Mouse (Mus musculus) stomach, embryonic 16.5 days (tissue): ENCODE data around the gene Mtss1l. TPM values are rescaled to one million over a fixed set of nuclear protein-coding genes. Genes with fewer than 3 reads are reported as not detected.

Experiments
- ATAC-seq: fragments of 200-750 bp; cut with Nextera tagmentation; 2 replicates; pipeline ENCODE4 v1.8.0; 2017; ENCODE audit warnings: moderate number of reproducible peaks, moderate TSS enrichment; ENCODE audit not compliant: insufficient read depth, low FRiP score
- H3K27ac ChIP-seq: fragments of 300-500 bp; sonication (generic); 2 replicates; pipeline ENCODE4 v1.5.1; 2014; ENCODE audit warnings: low read length
- H3K27me3 ChIP-seq: fragments of 300-500 bp; sonication (generic); 2 replicates; pipeline ENCODE4 v1.6.1; 2014; ENCODE audit warnings: low read length, control low read depth, mixed read lengths; ENCODE audit not compliant: control insufficient read depth, insufficient read depth
- H3K36me3 ChIP-seq: fragments of 300-500 bp; sonication (generic); 2 replicates; pipeline ENCODE4 v1.6.1; 2014; ENCODE audit warnings: low read length; ENCODE audit not compliant: control insufficient read depth, insufficient read depth
- H3K4me1 ChIP-seq: fragments of 300-500 bp; sonication (generic); 2 replicates; pipeline ENCODE4 v1.6.1; 2014; ENCODE audit warnings: low read length, control low read depth, mixed read lengths; ENCODE audit not compliant: control insufficient read depth, insufficient read depth
- H3K4me2 ChIP-seq: fragments of 300-500 bp; sonication (generic); 2 replicates; pipeline ENCODE4 v1.6.1; 2014; ENCODE audit warnings: low read depth, low read length, mixed read lengths
- H3K4me3 ChIP-seq: fragments of 300-500 bp; sonication (generic); replicated peaks from 2 replicates; pipeline ENCODE4 v1.5.1; 2014; ENCODE audit warnings: mild to moderate bottlenecking, low read length
- H3K9ac ChIP-seq: fragments of 300-500 bp; sonication (generic); 2 replicates; pipeline ENCODE4 v1.6.1; 2014; ENCODE audit warnings: low read length
- H3K9me3 ChIP-seq: fragments of 300-500 bp; sonication (generic); replicated peaks from 2 replicates; pipeline ENCODE4 v1.6.1; 2016; ENCODE audit warnings: low read length, control low read depth; ENCODE audit not compliant: control insufficient read depth
- WGBS: fragments of 180-500 bp; shearing (Covaris S2); extraction: QIAGEN DNeasy Blood & Tissue Kit; methylation state at CpG from one replicate; pipeline ENCODE4 v1.1.7; 2014; 5-methylcytosine and 5-hydroxymethylcytosine counted together
- polyA plus RNA-seq: library from polyadenylated mRNA; unstranded; fragments of >200 nt; fragmentation: Nextera tagmentation; extraction: Ambion mirVana; gene quantifications from 2 replicates; pipeline ENCODE4 v1.2.1, GENCODE M21; 2015

Gene Mtss1l
- polyA plus RNA-seq, 1 experiment from 2014 or later = 8.2 TPM

DNA sequence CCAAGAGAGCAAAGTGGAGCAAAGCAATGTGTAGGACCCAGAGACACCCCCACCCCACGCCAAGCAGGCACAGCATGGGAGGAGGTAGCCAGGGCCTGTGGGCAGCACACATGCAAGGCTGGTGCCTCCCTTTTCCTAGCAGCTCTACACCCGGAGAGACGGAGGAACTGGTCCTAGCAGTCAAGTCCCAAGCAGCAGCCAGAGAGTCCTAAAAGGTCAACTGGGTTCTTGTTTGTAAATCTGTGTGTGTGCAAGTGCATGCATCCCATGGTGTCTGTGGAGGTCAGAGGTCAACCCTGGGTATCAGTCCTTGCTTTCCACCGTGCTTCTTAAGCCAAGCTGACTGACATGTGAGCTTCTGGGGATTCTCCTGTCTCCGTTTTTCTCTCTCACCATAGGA, 27.1 kb upstream of the Mtss1l start:
- Histone ChIP-seq H3K4me3 (no peak overlapping the region), H3K36me3 (no peaks in the 10 kb centered on the region), H3K27ac (no peak overlapping the region), H3K4me1 (no peaks in the 10 kb centered on the region), H3K9ac (no peak overlapping the region), H3K4me2 (no peak overlapping the region), H3K27me3 (no peaks in the 10 kb centered on the region), H3K9me3 (no peaks in the 10 kb centered on the region)
- no peak for ATAC-seq
- 73% methylated on average over 5 of the region's 5 CpGs for WGBS

DNA sequence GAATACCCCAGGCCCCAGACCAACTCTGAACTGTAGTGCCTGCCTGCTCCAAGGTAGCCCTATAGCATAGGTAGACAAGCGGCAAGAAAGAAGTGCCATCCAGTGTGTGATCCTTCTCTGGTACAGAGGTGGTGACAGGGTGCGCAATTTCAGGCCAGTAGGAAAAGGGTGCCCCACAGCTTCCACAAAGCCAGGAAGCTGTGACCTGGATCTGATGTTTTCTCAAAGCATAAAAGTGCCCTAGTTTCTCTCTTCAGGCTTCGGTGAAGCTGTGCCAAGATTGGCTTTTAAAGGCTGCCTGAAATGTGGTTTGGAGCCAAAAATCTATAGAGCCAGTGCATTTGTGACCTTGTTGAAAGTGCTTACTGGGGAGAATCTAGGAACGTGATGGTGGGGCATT, 26.4 kb upstream of the Mtss1l start:
- 75% methylated on average over 4 of the region's 4 CpGs for WGBS
- H3K27me3 ChIP-seq = no peaks in the 10 kb centered on the region
- no peak overlapping the region for H3K4me3 ChIP-seq
- H3K27ac ChIP-seq = 0 out of 2 replicates have a peak overlapping the region, but pooled peaks have one; percentile 23
- no peaks in the 10 kb centered on the region for H3K4me1 ChIP-seq
- H3K4me2 ChIP-seq = no peak overlapping the region
- H3K36me3 ChIP-seq = no peaks in the 10 kb centered on the region
- H3K9me3 ChIP-seq = no peaks in the 10 kb centered on the region
- no peak overlapping the region for H3K9ac ChIP-seq
- no peak for ATAC-seq

DNA sequence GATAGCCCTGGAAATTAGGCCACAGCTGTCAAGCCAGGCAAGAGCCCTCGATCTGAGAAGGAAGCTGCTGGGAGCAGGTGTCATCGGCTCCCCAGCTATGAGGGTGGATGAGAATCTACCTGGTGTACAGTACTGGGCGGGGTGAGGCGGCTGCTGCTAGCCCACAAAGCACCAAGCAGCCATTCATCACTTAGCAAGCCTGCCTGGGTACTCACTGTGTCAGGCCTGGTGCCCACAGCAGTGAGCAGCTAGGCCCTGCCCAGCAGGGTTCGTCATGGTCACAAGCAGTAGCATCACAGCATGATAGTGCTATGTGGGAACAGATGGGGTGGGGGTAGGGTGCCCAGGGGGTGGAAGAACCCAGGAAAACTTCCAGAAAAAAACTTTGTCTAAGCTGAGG, 25.8 kb upstream of the Mtss1l start:
- Histone ChIP-seq H3K9ac (no peak overlapping the region), H3K9me3 (no peaks in the 10 kb centered on the region), H3K4me1 (no peaks in the 10 kb centered on the region), H3K4me3 (no peak overlapping the region), H3K4me2 (no peak overlapping the region), H3K27ac (no peak overlapping the region), H3K36me3 (no peaks in the 10 kb centered on the region), H3K27me3 (no peaks in the 10 kb centered on the region)
- ATAC-seq = no peak
- WGBS = 82% methylated on average over 5 of the region's 5 CpGs

DNA sequence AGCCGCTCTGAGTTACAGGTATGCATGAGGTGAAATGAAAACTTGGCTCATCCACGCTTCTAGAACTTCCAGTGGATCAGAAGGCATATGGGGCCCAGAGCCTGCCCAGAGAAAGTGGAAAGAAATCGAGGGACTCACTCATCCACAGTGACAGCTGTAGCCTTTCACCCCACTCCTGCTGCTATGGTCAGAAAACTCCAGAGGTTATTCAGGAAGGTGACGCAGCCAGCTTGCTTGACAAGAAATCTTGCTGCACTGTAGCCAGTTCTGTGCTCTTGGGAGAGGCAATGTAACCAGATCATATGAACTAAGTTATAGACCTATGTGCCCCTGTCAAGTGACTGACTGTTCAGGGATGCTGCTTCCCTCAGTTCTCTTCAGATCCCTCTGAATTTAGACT, 25.2 kb upstream of the Mtss1l start:
- H3K9me3 ChIP-seq = no peaks in the 10 kb centered on the region
- 87% methylated on average over 4 of the region's 4 CpGs for WGBS
- no peaks in the 10 kb centered on the region for H3K36me3 ChIP-seq
- H3K4me3 ChIP-seq = no peak overlapping the region
- no peak overlapping the region for H3K9ac ChIP-seq
- no peak overlapping the region for H3K4me2 ChIP-seq
- no peaks in the 10 kb centered on the region for H3K4me1 ChIP-seq
- H3K27ac ChIP-seq = no peak overlapping the region
- no peaks in the 10 kb centered on the region for H3K27me3 ChIP-seq
- no peak for ATAC-seq

DNA sequence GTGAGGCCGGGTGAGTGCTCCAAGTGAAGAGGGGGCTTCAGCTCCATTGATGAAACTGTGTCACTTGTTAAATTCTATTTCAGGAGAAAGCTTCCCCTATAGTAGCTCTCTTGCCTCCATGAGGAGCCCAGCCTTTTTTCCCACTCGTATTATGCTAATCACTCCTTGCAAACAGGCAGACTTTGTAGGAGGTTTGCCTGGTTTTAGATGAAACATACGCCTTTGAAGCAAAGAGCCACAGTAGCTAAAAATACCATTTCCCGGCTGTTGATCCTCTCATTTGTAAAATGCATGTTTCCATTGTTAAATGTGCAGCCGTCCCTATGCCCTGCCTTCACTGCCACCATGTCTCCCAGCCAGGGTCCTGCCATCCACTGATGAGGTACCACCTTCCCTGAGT, 23.7 kb upstream of the Mtss1l start:
- no peaks in the 10 kb centered on the region for H3K9me3 ChIP-seq
- H3K9ac ChIP-seq = no peak overlapping the region
- no peaks in the 10 kb centered on the region for H3K36me3 ChIP-seq
- no peak overlapping the region for H3K27ac ChIP-seq
- H3K4me3 ChIP-seq = no peak overlapping the region
- no peak for ATAC-seq
- H3K27me3 ChIP-seq = no peaks in the 10 kb centered on the region
- H3K4me1 ChIP-seq = peaks cover 6% of the 10 kb centered on the region; the same call in 1 of the 2 replicates
- H3K4me2 ChIP-seq = no peak overlapping the region
- WGBS = 76% methylated on average over 5 of the region's 5 CpGs

DNA sequence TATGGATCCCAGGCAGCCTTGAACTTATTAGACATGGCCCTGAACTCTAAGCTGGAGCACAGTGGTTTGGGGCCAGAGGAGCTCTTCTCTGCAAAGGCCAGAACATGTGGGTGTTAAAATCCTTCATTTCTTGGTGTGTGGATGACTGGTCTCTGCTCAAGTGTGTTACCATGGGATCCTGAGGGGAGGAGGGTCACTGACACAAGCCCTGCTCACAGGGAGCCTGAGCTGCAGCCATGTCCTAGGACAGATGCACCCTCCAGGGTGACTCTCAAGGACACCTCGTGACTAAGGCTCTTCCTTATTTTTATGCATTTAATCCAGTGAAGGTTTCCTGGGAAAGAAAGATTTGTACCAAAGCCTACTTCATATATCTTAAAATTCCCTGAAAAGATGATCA, 23.2 kb upstream of the Mtss1l start:
- Histone ChIP-seq H3K27ac (no peak overlapping the region), H3K4me3 (no peak overlapping the region), H3K4me2 (no peak overlapping the region), H3K36me3 (no peaks in the 10 kb centered on the region), H3K4me1 (peaks cover 10% of the 10 kb centered on the region), H3K9ac (no peak overlapping the region), H3K27me3 (no peaks in the 10 kb centered on the region), H3K9me3 (no peaks in the 10 kb centered on the region)
- no peak for ATAC-seq
- 68% methylated on average over 1 of the region's 1 CpGs for WGBS

DNA sequence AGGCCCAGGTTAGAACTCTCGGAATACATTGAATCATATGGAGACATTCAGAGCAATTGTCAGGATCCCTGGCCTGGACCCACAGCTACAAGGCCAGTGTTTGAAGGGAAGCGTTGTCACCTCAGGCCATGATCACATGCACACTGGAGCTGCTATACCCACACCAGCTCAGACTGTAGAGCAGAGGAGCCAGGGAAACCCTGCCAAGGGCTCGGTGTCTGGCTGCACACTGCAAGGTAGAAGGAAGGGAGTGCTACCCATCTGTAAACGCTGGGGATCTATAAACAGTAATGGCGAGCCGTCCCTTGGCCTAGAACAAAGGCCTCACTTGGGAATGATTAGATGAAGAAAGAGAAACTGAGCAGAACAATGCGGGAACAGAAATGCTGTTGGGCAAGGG, 21.8 kb upstream of the Mtss1l start:
- H3K9ac ChIP-seq = no peak overlapping the region
- no peaks in the 10 kb centered on the region for H3K36me3 ChIP-seq
- H3K4me3 ChIP-seq = no peak overlapping the region
- no peak overlapping the region for H3K27ac ChIP-seq
- no peak overlapping the region for H3K4me2 ChIP-seq
- no peak for ATAC-seq
- WGBS = 76% methylated on average over 7 of the region's 7 CpGs
- H3K9me3 ChIP-seq = no peaks in the 10 kb centered on the region
- peaks cover 23% of the 10 kb centered on the region for H3K4me1 ChIP-seq
- H3K27me3 ChIP-seq = no peaks in the 10 kb centered on the region

DNA sequence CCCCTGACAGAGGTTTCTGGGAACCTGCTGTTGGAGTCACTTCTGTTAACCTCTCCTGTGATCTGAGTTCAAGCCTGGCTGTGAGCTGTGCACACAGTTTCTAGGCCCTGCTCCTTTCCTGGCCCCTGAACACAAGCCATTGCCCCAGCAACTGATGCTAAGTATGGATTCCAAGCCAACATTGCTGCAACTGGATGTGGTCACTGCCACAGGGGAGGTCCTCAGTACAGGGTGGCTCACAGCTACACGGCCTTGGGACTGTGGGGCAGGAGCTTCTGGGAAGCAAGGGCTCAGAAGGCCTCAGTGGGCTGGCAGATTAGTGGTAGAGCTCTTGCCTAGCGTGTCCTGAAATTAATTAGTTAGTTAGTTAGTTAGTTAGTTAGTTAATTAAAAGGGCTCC, 20.7 kb upstream of the Mtss1l start:
- H3K9me3 ChIP-seq = no peaks in the 10 kb centered on the region
- no peak for ATAC-seq
- H3K4me2 ChIP-seq = no peak overlapping the region
- H3K4me1 ChIP-seq = peaks cover 26% of the 10 kb centered on the region
- no peak overlapping the region for H3K9ac ChIP-seq
- no peak overlapping the region for H3K4me3 ChIP-seq
- 93% methylated on average over 2 of the region's 2 CpGs for WGBS
- H3K27ac ChIP-seq = no peak overlapping the region
- H3K27me3 ChIP-seq = no peaks in the 10 kb centered on the region
- H3K36me3 ChIP-seq = no peaks in the 10 kb centered on the region

DNA sequence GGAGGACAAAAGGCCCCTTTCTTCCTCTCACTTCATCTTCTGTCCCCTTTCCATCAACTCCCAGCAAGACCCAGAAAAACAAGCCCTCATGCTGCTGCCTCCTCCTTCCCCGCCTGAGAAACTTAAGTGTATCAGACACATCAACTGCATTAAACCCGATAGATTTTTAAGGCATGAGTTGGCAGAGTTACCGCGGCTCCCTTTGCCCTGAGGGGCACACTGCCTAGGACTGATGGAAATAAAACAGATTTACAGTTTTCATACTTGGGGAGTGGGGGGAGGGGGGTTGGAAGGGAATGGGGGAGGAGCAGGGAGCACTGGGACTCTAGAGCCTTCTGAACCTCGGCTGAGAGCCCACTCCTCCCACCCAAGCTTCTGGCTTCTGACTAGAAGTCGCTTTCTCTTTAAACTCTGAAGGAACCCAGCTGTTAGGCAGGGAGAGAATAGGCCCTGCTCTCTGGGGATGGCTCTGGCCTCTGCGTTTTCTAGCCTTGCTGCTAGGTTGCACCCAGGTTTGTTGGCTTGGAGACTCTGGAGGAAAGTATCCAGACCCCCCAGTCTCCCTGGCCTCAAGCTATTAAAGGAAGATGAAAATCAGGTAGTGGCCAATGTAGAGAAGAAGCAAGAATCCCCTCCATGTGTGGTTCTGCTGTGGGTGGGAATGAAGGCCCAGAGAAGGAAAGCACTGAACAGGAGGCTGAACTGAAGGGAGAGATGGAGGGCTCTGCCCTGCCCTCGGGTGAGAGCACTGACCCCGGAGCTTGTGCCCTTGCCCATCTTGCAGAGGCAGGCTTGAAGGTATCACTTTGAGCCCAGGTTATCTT, 18.4 kb upstream of the Mtss1l start:
- WGBS = 39% methylated on average over 9 of the region's 9 CpGs
- H3K4me2 ChIP-seq = no peak overlapping the region

More for the DNA sequence above, 18.4 kb upstream of the Mtss1l start:
- Histone ChIP-seq H3K9ac (peak overlapping the region; percentile 56), H3K36me3 (no peaks in the 10 kb centered on the region), H3K9me3 (no peaks in the 10 kb centered on the region), H3K27me3 (no peaks in the 10 kb centered on the region), H3K4me1 (peaks cover 27% of the 10 kb centered on the region), H3K27ac (peak overlapping the region; percentile 86), H3K4me3 (no peak overlapping the region)
- ATAC-seq = peak; percentile 85
